Mouse (Mus musculus): Measurements from ENCODE around the gene 9530077C05Rik.
"Not testable (repeated sequence)": the region's sequence is repeated elsewhere in the genome, so short reads cannot be mapped to it uniquely, and the experiment has no call there.

The 9530077C05Rik gene

DNA sequence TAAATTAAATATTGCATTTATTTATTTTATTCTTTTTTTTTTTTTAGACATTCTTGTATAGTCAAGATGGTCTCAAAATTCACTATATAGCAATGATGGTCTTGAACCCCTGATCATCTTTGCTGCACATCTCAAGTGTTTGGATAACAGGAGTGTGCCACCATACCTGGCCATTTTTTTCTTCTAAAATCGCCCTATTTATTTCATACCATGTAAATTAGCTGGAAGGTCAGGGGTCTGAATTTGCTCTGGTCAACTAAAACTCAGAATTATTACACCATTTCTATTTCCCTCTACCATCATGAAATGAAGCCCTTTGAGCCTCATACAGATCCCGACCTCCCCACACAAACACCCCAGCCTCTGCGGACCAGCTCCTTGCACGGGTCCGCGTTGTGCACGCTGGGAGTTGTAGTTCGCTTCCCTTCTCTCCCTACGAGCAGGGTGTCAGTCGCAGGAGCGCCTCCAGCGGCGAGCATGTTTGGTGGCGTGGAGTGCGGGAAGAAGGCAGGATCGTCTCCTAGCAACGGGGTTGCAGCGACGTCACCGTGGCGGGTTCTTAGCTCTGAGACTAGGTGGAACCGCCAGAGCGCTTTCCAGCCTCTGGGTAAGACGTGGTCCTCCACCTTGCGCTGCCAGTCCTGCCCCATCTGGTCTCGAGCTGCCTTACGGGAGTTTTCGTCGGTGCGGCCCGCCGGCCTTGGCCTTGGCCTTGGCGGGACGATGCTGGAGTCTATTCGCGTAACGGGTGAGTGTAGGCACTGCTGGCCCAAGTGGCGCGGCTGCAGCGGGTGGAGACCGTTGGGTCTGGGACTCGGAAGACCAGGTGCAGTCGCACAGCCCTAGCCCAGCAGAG, at the start of gene 9530077C05Rik:
9530077C05Rik (plus strand) TSS at position 512 of the 856 bp plus-strand sequence.
- in situ Hi-C loops (cut with MboI; ENCODE audit: low pct_unique_long_range_greater_than_20kb in 1 of 2, low sequenced_read_pairs in 2 of 2, unreplicated experiment in 1 of 2): no loop called here

DNA sequence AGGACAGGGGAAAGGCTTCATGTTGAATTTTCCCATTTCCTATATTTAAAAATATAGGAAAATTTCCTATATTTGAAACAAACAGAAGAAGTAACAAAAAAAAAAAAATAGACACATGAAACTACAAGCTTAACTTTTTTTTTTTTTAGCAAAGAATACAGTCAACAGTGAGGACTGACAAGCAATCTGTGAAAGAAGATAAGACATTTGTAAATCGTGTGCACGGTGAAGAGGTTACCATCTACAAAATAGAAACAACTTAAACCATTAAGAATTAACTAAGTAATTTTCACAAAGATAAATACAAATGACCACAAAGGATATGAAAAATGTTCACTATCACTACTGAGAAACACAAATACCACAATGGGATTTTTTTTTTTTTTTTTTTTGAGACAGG, 45.1 kb upstream of the 9530077C05Rik start:
- in situ Hi-C loops (cut with MboI; ENCODE audit: low pct_unique_long_range_greater_than_20kb in 1 of 2, low sequenced_read_pairs in 2 of 2, unreplicated experiment in 1 of 2): no loop called here

DNA sequence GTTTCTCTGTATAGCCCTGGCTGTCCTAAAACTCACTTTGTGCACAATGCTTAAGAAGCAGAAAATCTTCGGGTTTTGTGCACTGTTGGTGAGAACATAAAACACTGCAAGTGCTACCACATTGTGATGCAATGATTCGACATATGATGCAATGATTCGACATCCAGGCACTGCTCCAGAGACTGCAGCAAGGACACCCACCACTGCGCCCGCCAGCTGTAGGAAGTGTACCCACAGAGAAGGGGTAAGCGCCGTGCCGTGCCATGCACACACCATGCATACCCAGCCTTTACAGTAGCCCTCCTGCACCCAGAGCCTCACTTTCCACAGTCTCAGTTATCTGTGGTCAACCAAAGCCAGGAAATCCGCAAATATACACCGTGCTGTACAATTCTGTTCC, 44.7 kb upstream of the 9530077C05Rik start:
- in situ Hi-C loops (cut with MboI; ENCODE audit: low pct_unique_long_range_greater_than_20kb in 1 of 2, low sequenced_read_pairs in 2 of 2, unreplicated experiment in 1 of 2): no loop called here

DNA sequence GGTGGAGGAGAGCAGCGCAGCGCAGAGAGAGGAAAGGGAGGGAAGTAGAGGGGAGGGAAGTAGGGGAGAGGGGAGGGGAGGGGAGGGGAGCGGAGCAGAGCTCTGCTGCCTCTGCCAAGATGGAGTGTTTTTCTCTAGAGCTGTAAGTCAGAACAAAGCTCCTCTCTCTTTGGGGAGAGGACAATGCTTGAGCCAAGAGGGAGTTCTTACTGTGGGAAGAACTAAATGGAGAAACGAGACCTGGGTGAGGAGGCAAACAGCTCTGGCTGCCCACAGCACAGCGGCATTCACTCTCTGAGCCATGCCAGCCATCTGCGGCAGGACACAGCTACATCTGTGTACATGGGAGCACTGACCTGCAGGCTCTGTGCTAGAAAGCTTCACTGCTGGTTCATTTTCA, 43.3 kb upstream of the 9530077C05Rik start:
- in situ Hi-C loops (cut with MboI; ENCODE audit: low pct_unique_long_range_greater_than_20kb in 1 of 2, low sequenced_read_pairs in 2 of 2, unreplicated experiment in 1 of 2): no loop called here

DNA sequence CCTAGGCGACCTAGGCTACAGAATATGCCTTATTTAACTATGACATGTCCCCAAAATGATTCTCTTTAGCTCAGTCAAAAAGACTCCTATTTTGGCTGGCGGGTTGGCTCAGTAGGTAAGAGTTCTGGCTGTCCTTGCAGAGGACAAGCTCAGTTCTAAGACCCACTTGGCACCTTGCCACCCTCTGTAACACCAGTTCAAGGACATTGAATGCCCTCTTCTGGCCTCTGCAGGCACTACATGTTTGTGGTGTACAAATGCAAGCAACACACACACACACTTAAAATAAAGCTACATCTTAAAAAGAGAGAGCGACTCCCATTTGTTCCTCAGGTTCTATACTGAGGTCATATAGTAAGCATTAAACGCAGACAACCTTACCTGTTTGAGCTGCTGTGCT, 38.6 kb upstream of the 9530077C05Rik start:
- in situ Hi-C loops (cut with MboI; ENCODE audit: low pct_unique_long_range_greater_than_20kb in 1 of 2, low sequenced_read_pairs in 2 of 2, unreplicated experiment in 1 of 2): no loop called here

DNA sequence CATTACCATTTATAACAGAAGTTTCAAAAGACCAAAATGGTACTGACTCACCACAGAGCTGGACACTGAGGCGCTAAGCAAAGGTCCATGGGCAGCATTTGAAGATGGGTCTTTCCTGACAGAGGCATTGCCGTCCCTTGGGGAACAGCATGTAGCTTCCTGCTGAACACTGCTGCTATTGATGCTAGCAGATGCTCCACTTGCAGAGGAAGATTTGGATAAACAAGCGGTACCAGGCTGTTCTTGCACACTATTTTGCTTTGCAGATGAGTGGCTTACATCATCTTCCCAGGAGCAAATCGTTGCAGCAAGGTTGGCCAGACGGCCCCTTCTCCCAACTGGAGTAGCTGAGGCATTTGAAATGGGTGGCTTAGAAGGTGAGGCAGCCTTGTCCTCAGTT, 35.2 kb upstream of the 9530077C05Rik start:
- in situ Hi-C loops (cut with MboI; ENCODE audit: low pct_unique_long_range_greater_than_20kb in 1 of 2, low sequenced_read_pairs in 2 of 2, unreplicated experiment in 1 of 2): loop anchor here (5.0 kb wide), 2 partner anchors 34 to 39 kb away; no protein-coding TSS in a partner anchor

DNA sequence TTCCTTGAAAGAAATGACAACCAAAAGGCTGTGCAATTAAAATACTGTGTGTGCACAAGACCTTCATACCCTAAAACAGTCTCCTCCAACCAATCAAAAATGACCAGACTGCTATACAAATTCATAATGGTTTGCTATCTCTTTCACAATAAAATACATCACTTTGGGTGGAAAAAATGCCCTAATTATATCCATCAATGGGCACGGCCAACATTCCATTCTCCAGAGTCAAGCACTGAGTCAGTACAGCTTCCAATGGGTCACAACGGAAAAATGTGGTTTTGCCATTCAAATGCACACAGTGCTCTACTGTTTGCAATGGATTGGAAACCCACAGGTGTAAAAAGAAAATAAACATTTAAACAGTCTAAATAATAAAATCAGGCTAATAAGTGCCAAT, 25.4 kb upstream of the 9530077C05Rik start:
- in situ Hi-C loops (cut with MboI; ENCODE audit: low pct_unique_long_range_greater_than_20kb in 1 of 2, low sequenced_read_pairs in 2 of 2, unreplicated experiment in 1 of 2): no loop called here

DNA sequence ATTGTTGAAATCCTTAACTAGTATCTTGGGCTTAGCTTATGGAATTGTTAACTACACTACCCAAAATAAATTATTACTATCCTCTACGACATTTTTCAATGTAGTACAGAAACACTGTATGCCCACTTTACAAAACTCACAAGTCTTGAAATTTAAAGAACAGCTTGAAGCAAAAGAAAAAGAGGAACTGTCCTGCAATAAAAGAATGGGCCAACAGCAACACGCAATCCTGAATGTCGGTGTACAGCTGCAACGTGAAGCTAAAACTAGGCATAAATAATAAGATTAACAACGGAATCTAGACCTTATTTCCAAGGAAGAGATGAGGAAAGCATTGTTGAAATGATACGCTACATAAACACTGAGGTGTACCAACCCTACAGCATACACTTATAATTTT, 23.4 kb upstream of the 9530077C05Rik start:
- in situ Hi-C loops (cut with MboI; ENCODE audit: low pct_unique_long_range_greater_than_20kb in 1 of 2, low sequenced_read_pairs in 2 of 2, unreplicated experiment in 1 of 2): no loop called here

DNA sequence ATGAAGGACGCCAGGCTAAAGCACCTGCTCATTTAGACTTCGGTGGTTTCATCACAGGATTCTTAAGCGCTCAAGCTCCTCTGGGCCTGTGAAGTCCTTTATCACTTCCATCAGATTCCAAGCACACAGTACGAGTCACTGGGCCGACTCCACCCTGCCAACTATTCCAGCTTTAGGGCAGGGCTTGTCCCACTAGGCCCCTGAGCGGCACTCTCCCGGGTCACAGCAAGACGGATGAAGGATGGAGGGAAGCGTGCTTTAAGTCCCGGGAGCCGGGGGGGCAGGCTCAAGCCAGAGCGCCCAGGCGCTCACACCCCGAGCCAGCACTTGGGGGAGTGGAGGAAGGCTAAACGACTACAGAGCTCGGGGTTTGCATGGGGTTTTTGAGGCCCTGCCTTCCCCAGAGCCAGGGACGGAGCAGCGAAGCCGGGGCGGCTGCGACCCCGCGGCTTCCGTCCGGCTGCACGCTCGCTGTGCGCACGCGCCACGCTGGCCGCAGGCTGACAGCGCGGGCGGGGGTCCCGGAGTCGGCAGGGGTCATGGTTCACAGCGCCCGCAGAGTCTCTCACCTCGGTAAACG, 22.8 kb upstream of the 9530077C05Rik start:
- in situ Hi-C loops (cut with MboI; ENCODE audit: low pct_unique_long_range_greater_than_20kb in 1 of 2, low sequenced_read_pairs in 2 of 2, unreplicated experiment in 1 of 2): no loop called here

DNA sequence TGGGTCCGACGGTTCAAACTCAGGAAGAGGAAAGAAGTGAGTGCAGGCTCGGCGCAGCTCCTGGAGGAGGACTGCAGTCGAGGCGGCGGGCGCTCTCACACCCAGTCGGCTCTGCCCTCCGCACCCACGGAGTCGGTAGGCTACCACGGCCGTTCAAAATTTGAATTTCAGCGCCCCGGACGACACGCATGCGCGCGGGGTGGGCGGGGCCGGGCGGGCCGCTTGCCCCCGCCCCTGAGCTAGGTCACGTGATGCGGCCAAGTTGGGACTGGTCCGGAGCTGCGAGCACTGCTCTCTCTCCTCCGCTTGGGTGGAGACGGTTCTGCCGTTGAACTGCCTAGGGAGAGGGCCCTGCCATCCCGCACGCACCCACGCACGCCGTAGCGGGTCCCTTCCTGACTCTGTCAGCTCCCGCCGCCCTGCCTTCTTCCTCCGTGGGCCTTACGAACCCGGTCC, 22.3 kb upstream of the 9530077C05Rik start, which contains the start of gene Anln:
Anln (minus strand) TSS at position 168 of the 456 bp plus-strand sequence.
- in situ Hi-C loops (cut with MboI; ENCODE audit: low pct_unique_long_range_greater_than_20kb in 1 of 2, low sequenced_read_pairs in 2 of 2, unreplicated experiment in 1 of 2): no loop called here

DNA sequence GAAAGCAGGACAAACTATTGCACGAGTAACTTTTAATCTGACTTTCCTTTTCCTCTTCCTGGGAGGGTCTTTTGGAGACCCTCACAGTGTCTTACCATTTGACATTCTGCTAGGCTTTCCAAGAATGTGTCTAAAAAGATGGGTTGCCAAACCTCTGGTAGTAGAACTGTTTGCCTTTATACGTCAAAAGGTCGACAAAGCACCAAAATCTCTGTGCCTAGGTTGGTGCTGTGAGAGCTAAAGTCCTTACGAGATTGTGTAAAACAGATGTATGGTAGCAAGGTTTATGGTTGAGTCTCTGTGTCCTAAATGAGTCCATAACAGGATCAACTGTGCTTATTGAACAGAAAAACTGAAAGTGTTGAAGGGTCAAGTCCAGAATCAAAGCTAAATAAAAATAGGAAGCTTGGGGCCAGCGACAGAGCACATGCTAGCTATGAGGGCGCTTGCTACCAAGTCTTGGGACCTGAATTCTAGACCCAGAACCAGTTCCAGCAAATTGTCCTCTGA, 21.5 kb upstream of the 9530077C05Rik start:
- in situ Hi-C loops (cut with MboI; ENCODE audit: low pct_unique_long_range_greater_than_20kb in 1 of 2, low sequenced_read_pairs in 2 of 2, unreplicated experiment in 1 of 2): loop anchor here in 1 of 2 experiments (10.0 kb wide), 1 partner anchor 235 kb away; the partner anchor contains the start of gene Pigyl

DNA sequence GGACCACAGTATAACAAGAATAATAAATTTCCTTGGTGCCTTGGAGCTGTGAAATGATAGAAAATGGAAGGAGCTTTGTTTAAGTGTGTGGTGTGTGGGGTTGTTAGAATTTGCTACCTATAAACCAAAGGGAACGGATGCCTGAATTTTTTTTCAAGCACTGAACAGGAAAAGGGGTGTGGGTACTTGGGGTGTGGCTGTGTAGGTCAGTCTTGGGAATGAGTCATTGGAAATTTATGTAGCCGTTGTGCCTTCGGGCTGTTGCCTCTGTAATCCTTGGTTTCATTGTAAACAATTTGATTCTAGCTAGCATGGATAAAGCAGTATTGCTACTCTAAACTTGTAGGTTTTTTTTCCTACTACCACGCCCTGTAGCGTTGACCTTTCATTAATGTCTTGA, 20.9 kb upstream of the 9530077C05Rik start:
- in situ Hi-C loops (cut with MboI; ENCODE audit: low pct_unique_long_range_greater_than_20kb in 1 of 2, low sequenced_read_pairs in 2 of 2, unreplicated experiment in 1 of 2): loop anchor here in 1 of 2 experiments (10.0 kb wide), 1 partner anchor 236 kb away; the partner anchor contains the start of gene Pigyl

DNA sequence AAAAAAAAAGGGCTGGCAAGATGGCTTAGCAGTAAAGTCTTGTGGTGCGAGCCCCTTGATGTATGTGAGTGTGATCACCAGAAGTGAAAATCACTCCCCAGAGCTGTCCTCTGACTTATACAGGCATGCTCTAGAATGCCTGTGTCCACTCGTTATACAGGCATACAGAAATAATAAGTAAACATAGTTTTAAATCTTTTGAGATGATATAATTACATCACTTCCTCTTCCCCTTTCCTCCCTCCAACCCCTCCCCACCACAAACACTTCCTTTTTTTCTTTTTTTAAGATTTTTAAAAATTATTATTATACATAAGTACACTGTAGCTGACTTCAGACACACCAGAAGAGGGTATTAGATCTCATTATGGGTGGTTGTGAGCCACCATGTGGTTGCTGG, 16.6 kb upstream of the 9530077C05Rik start:
- in situ Hi-C loops (cut with MboI; ENCODE audit: low pct_unique_long_range_greater_than_20kb in 1 of 2, low sequenced_read_pairs in 2 of 2, unreplicated experiment in 1 of 2): loop anchor here in 1 of 2 experiments (10.0 kb wide), 1 partner anchor 240 kb away; the partner anchor contains the start of gene Pigyl

DNA sequence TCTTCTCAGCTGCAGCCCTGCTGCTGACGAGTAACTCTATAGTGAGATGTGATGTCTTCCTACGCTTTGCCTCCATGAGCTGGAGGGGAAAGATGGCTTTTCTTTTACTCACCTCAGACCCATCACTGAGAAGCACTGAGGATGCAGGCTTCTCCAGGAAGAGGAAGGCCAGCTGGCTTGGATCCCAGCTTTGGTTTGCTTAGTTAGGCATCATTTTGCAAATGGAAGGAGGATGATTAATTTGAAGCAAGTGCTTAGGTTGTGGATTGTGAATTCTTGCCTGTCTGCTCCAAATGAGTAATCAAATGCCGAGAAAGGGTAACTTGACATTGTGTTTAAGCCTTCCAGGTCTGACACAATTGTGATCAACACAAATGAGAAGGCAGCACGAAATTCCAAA, 12.3 kb upstream of the 9530077C05Rik start:
- in situ Hi-C loops (cut with MboI; ENCODE audit: low pct_unique_long_range_greater_than_20kb in 1 of 2, low sequenced_read_pairs in 2 of 2, unreplicated experiment in 1 of 2): loop anchor here in 1 of 2 experiments (10.0 kb wide), 1 partner anchor 244 kb away; the partner anchor contains the start of gene Pigyl

DNA sequence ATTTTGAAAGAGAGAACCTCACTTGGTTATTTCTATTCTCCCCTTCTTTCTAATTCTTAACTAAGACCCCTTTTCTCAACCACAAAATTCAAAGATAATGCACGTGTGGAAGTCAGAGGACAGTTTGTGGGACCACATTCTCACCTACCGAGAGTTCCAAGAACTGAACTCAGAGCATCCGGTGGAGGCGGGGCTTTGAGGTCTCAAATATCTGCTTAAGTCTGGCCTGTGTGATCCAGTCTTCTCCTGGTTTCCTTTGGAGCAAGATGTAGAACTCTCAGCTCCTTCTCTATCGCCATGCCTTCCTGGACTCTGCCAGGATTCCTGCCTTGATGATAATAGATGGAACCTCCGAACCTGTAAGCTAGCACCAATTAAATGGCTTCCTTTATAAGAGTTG, 9.3 kb upstream of the 9530077C05Rik start:
- in situ Hi-C loops (cut with MboI; ENCODE audit: low pct_unique_long_range_greater_than_20kb in 1 of 2, low sequenced_read_pairs in 2 of 2, unreplicated experiment in 1 of 2): no loop called here

DNA sequence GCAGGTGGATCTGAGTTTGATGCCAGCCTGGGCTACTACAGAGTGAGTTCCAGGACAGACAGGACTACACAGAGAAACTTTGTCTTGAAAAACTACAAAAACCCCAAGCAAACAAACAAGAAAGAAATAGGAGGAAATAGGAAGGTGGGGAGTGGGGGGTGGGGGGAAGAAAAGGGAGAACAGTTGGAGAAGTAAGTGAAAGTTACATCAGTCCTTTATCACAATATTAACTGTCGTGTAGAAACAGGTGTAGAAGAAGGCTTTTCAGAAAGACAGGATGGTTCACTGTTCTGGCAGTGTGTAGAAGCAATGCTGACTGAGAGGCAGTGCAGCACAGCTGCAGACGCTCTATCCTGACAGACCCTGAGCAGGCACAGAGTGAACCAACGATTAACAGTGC, 8.3 kb upstream of the 9530077C05Rik start:
- in situ Hi-C loops (cut with MboI; ENCODE audit: low pct_unique_long_range_greater_than_20kb in 1 of 2, low sequenced_read_pairs in 2 of 2, unreplicated experiment in 1 of 2): no loop called here

DNA sequence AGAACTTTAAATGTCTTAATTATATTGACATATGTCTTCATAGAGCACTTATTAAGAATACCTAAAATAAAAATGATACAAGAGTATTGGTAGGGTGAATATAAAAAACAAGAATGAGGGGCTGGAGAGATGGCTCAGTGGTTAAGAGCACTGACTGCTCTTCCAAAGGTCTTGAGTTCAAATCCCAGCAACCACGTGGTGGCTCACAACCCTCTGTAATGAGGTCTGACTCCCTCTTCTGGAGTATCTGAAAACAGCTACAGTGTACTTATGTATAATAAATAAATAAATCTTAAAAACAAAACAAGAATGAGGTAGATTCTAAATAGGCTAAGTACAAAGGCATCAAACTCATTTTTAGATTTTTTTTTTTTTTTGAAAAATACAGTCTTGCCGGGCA, 7.8 kb upstream of the 9530077C05Rik start:
- in situ Hi-C loops (cut with MboI; ENCODE audit: low pct_unique_long_range_greater_than_20kb in 1 of 2, low sequenced_read_pairs in 2 of 2, unreplicated experiment in 1 of 2): not testable (repeated sequence)

DNA sequence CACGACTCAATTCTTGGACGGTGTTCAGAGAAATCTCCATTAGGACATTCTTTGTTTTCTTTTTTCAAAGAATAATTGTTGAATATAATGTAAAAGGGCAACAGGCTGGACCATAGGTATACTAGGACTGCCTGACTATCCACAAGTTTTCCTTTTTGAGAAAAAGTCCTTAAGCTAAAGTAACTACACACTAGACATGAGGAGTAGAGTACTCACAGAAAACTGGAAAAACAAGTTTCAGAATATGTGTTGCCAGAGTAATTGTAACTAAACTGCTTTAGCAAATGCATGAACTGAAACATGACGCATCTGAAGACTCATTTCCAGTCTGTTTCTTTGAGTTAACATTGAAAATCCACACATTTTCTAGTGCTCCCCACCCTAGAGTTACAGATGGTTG, 5.9 kb upstream of the 9530077C05Rik start:
- in situ Hi-C loops (cut with MboI; ENCODE audit: low pct_unique_long_range_greater_than_20kb in 1 of 2, low sequenced_read_pairs in 2 of 2, unreplicated experiment in 1 of 2): no loop called here

DNA sequence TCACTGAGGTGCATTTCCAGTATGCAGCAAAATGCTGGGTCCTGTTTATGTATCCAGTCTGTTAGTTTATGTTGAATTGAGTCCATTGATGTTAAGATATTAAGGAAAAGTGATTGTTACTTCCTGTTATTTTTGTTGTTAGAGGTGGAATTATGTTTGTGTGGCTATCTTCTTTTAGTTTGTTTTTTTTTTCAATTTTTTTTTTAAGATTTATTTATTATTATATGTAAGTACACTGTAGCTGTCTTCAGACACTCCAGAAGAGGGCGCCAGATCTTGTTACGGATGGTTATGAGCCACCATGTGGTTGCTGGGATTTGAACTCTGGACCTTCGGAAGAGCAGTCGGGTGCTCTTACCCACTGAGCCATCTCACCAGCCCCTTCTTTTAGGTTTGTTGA, 3.7 kb upstream of the 9530077C05Rik start:
- in situ Hi-C loops (cut with MboI; ENCODE audit: low pct_unique_long_range_greater_than_20kb in 1 of 2, low sequenced_read_pairs in 2 of 2, unreplicated experiment in 1 of 2): not testable (repeated sequence)

Data from mouse embryonic stem cell (cell line).